In genomic region chr11:107397326-107397998, GRCm38 (mm10) we compare ENCODE assay signal across 15 mouse cellular contexts.
DNase-seq lines count a peak whose midpoint lies in the region; ATAC-seq and TF ChIP-seq lines count a peak whose summit lies in the region.
"Had no signal": no experiment of that assay in that cellular context is flagged by ENCODE, and none has a peak within 500 bp of the region (broad histone marks: within the 10 kb centered on the region; RNA-seq: fewer than 3 reads in every experiment).

No protein-coding gene starts in this region.

- H3K79me2 ChIP-seq in MEL (ENCODE audit: control insufficient read depth, insufficient read depth, low read length, poor library complexity), result peaks cover 9% of the 10 kb centered on the region; the same call in 1 of the 2 replicates

- peaks cover 18 to 53% of the 10 kb centered on the region in 2 experiments for H3K4me1 ChIP-seq in MEL (ENCODE audit: control insufficient read depth in 1 of 2, insufficient read depth in 2 of 2, low read length in 2 of 2)
- peaks cover 65% of the 10 kb centered on the region for H3K4me1 ChIP-seq in liver, embryonic 16.5 days (ENCODE audit: control insufficient read depth, low read depth, low read length)

- WGBS in liver, embryonic 16.5 days (ENCODE audit: insufficient replicate concordance), result 37% methylated on average over 10 of the region's 10 CpGs

- TF ChIP-seq RAD21 in MEL (IDR thresholded peaks at IDR 0.05; ENCODE audit: low read depth, low read length), result no peak

- peaks cover 2 to 39% of the 10 kb centered on the region in 2 experiments; a peak in 3 of 4 replicates for H3K36me3 ChIP-seq in MEL (ENCODE audit: control insufficient read depth in 1 of 2, insufficient read depth in 2 of 2, low read length in 2 of 2)
- no peaks in the 10 kb centered on the region for H3K36me3 ChIP-seq in liver, embryonic 16.5 days (ENCODE audit: control insufficient read depth, insufficient read depth)
- H3K36me3 ChIP-seq: embryonic facial prominence, embryonic 12.5 days; forebrain, embryonic 15.5 days; neural tube, embryonic 12.5 days had no signal

- peak; percentile 8 for DNase-seq in heart, postnatal 4 days
- no peak for DNase-seq in heart, adult 11 months
- DNase-seq in MEL (ENCODE audit: low read depth, low spot score), result peak; percentile 84
- DNase-seq in c-Kit-positive CD71-positive TER-119-positive erythroid progenitor cells, embryonic 14.5 days (ENCODE audit: low spot score), result peak; percentile 84
- DNase-seq in left cerebral cortex, postnatal 10 days (ENCODE audit: extremely low spot score in 1 of 2, low spot score in 2 of 2), result no peak
- DNase-seq in cerebellum, adult 9-10 months, result no peak
- DNase-seq: adrenal gland, postnatal 25 days; cerebellum, adult 18-20 months; lung, postnatal 10 days; midbrain, embryonic 14.5 days had no signal

- H3K9ac ChIP-seq in MEL (ENCODE audit: control insufficient read depth, low read depth, low read length, poor library complexity, severe bottlenecking), result peak overlapping the region; percentile 31; the same call in 1 of the 2 replicates
- H3K9ac ChIP-seq in liver, embryonic 16.5 days (ENCODE audit: low read depth, low read length), result peak overlapping the region; percentile 55
- H3K9ac ChIP-seq: embryonic facial prominence, embryonic 12.5 days; forebrain, embryonic 15.5 days; neural tube, embryonic 12.5 days had no signal

- no peak for TF ChIP-seq CTCF in MEL (IDR thresholded peaks at IDR 0.05 in 2 of 3, conservative IDR thresholded peaks at IDR 0.05 in 1 of 3; ENCODE audit: control insufficient read depth in 1 of 3, insufficient read depth in 1 of 3, low read depth in 2 of 3, low read length in 3 of 3, poor library complexity in 1 of 3, severe bottlenecking in 1 of 3)

- no peaks in the 10 kb centered on the region for H3K9me3 ChIP-seq in MEL (replicated peaks; ENCODE audit: insufficient read depth, low read length)
- H3K9me3 ChIP-seq in liver, embryonic 16.5 days (replicated peaks; ENCODE audit: control insufficient read depth, low read length), result no peaks in the 10 kb centered on the region
- H3K9me3 ChIP-seq: embryonic facial prominence, embryonic 12.5 days; forebrain, embryonic 15.5 days; limb, embryonic 10.5 days; neural tube, embryonic 12.5 days had no signal

- H3K4me2 ChIP-seq in liver, embryonic 16.5 days (ENCODE audit: low read depth, low read length), result peak overlapping the region; percentile 67
- H3K4me2 ChIP-seq: embryonic facial prominence, embryonic 12.5 days; forebrain, embryonic 15.5 days; neural tube, embryonic 12.5 days had no signal

- intact Hi-C loops in left cerebral cortex, postnatal 10 days (cut with DNase I), result no loop called here

- no peak for TF ChIP-seq POLR2A in MEL (IDR thresholded peaks at IDR 0.05; ENCODE audit: control insufficient read depth in 1 of 2, insufficient read depth in 1 of 2, low read depth in 1 of 2, low read length in 2 of 2, poor library complexity in 1 of 2)

- TF ChIP-seq EP300 in MEL (IDR thresholded peaks at IDR 0.05; ENCODE audit: low read depth in 1 of 2, low read length in 2 of 2), result peak; percentile 74 to 84

- no peak overlapping the region for H3K4me3 ChIP-seq in MEL (ENCODE audit: control insufficient read depth in 1 of 2, insufficient read depth in 1 of 2, low read depth in 2 of 2, low read length in 2 of 2)
- peak overlapping the region; percentile 33; the same call in 1 of the 2 replicates for H3K4me3 ChIP-seq in liver, embryonic 16.5 days (ENCODE audit: low read depth, low read length)
- H3K4me3 ChIP-seq: embryonic facial prominence, embryonic 12.5 days; forebrain, embryonic 15.5 days; limb, embryonic 10.5 days; neural tube, embryonic 12.5 days had no signal

- ATAC-seq in liver, embryonic 16.5 days (ENCODE audit: low read depth), result peak; percentile 98
- ATAC-seq: forebrain, embryonic 15.5 days had no signal

- peak overlapping the region; percentile 51 for H3K27ac ChIP-seq in MEL (ENCODE audit: control insufficient read depth, low read depth, low read length)
- peak overlapping the region; percentile 87 for H3K27ac ChIP-seq in liver, embryonic 16.5 days (ENCODE audit: low read length)
- H3K27ac ChIP-seq: embryonic facial prominence, embryonic 12.5 days; forebrain, embryonic 15.5 days; limb, embryonic 10.5 days; neural tube, embryonic 12.5 days had no signal

- H3K27me3 ChIP-seq in MEL (ENCODE audit: control insufficient read depth in 1 of 2, insufficient read depth in 2 of 2, low read length in 2 of 2), result no peaks in the 10 kb centered on the region
- H3K27me3 ChIP-seq in liver, embryonic 16.5 days (ENCODE audit: control insufficient read depth, insufficient read depth, low read depth, low read length), result no peaks in the 10 kb centered on the region
- H3K27me3 ChIP-seq: embryonic facial prominence, embryonic 12.5 days; forebrain, embryonic 15.5 days; neural tube, embryonic 12.5 days had no signal

TF ChIP-seq in MEL, 35 proteins besides CTCF, POLR2A, EP300 and RAD21:
- TF ChIP-seq ELF1 (IDR thresholded peaks at IDR 0.05; ENCODE audit: low read depth, low read length) (no peak), E2F4 (IDR thresholded peaks at IDR 0.05; ENCODE audit: borderline replicate concordance, low read depth, low read length) (no peak), GABPA (IDR thresholded peaks at IDR 0.05; ENCODE audit: low read depth, low read length) (no peak), USF1 (IDR thresholded peaks at IDR 0.05; ENCODE audit: low read depth, low read length) (no peak), NELFE (IDR thresholded peaks at IDR 0.05; ENCODE audit: low read depth, low read length) (no peak), UBTF (IDR thresholded peaks at IDR 0.05; ENCODE audit: borderline replicate concordance, insufficient read depth, low read depth, low read length) (no peak), JUND (IDR thresholded peaks at IDR 0.05; ENCODE audit: low read depth, low read length) (no peak), SMC3 (IDR thresholded peaks at IDR 0.05; ENCODE audit: low read depth, low read length) (no peak), ETS1 (IDR thresholded peaks at IDR 0.05; ENCODE audit: low read depth, low read length) (peak; percentile 60; the same call in 1 of the 2 replicates), RCOR1 (IDR thresholded peaks at IDR 0.05; ENCODE audit: low read depth, low read length) (peak; percentile 77), MYB (IDR thresholded peaks at IDR 0.05; ENCODE audit: low read depth, low read length) (no peak), MAZ (IDR thresholded peaks at IDR 0.05; ENCODE audit: low read depth, low read length) (no peak), MEF2A (IDR thresholded peaks at IDR 0.05; ENCODE audit: extremely low read depth, insufficient replicate concordance, low read depth, low read length, poor library complexity, severe bottlenecking) (no peak), POLR2AphosphoS5 (IDR thresholded peaks at IDR 0.05; ENCODE audit: borderline replicate concordance, low read depth, low read length) (no peak), ZNF384 (IDR thresholded peaks at IDR 0.05; ENCODE audit: low read depth, low read length) (no peak), CHD2 (IDR thresholded peaks at IDR 0.05; ENCODE audit: low read length) (no peak), NRF1 (IDR thresholded peaks at IDR 0.05; ENCODE audit: insufficient read depth, low read depth, low read length, poor library complexity, severe bottlenecking) (no peak), TCF12 (IDR thresholded peaks at IDR 0.05; ENCODE audit: low read depth, low read length) (peak; percentile 89), BHLHE40 (IDR thresholded peaks at IDR 0.05; ENCODE audit: borderline replicate concordance, low read depth, low read length) (no peak), CHD1 (IDR thresholded peaks at IDR 0.05; ENCODE audit: low read depth, low read length) (no peak), ZKSCAN1 (IDR thresholded peaks at IDR 0.05; ENCODE audit: low read depth, low read length) (no peak), SIN3A (IDR thresholded peaks at IDR 0.05; ENCODE audit: low read length) (peak; percentile 80), ZMIZ1 (IDR thresholded peaks at IDR 0.05; ENCODE audit: low read depth, low read length) (no peak), TBP (IDR thresholded peaks at IDR 0.05; ENCODE audit: low read depth, low read length) (no peak), POLR2AphosphoS2 (IDR thresholded peaks at IDR 0.05; ENCODE audit: low read length) (no peak), ZC3H11A (IDR thresholded peaks at IDR 0.05; ENCODE audit: low read depth, low read length) (no peak), USF2 (IDR thresholded peaks at IDR 0.05; ENCODE audit: borderline replicate concordance in 1 of 2, insufficient read depth in 1 of 2, low read depth in 1 of 2, low read length in 2 of 2) (no peak), GATA1 (IDR thresholded peaks at IDR 0.05; ENCODE audit: low read depth, low read length) (peak; percentile 79), TAL1 (IDR thresholded peaks at IDR 0.05; ENCODE audit: low read length) (peak; percentile 90), MYC (IDR thresholded peaks at IDR 0.05; ENCODE audit: low read depth, low read length) (peak; percentile 63; the same call in 1 of the 2 replicates), MXI1 (IDR thresholded peaks at IDR 0.05; ENCODE audit: low read depth, low read length) (peak; percentile 82), KAT2A (conservative IDR thresholded peaks at IDR 0.05; ENCODE audit: low read depth, low read length) (no peak), MAFK (IDR thresholded peaks at IDR 0.05; ENCODE audit: borderline replicate concordance, low read depth, low read length) (no peak), MAX (IDR thresholded peaks at IDR 0.05; ENCODE audit: low read length) (no peak), HCFC1 (IDR thresholded peaks at IDR 0.05; ENCODE audit: low read depth, low read length) (no peak)

Comparison
In these comparisons a context has a peak if more than half of its experiments do, and no peak if none do; other contexts are left out.
1. DNase-seq: peak in heart, postnatal 4 days (single experiment), MEL (single experiment) and c-Kit-positive CD71-positive TER-119-positive erythroid progenitor cells, embryonic 14.5 days (single experiment); none in heart, adult 11 months (single experiment), left cerebral cortex, postnatal 10 days (0 of 2) and cerebellum, adult 9-10 months (single experiment).